Mouse (Mus musculus) right cerebral cortex, adult 18-20 months (tissue): ENCODE measurements around the gene Pld6.

Source experiments
- DNase-seq: peaks from one replicate; pipeline ENCODE4 v3.0.0; 2022; ENCODE audit warnings: mixed read lengths

The Pld6 gene

GRCm38 (mm10) chr11:59783591-59783990 is 3.9 kb downstream of the Pld6 start:
- DNase-seq, result no peak

- DNase-seq, result no peak
Measured at GRCm38 (mm10) chr11:59782091-59782590, 5.3 kb downstream of the Pld6 start.

- no peak for DNase-seq
Measured at GRCm38 (mm10) chr11:59780241-59780640, 7.2 kb downstream of the Pld6 start.

GRCm38 (mm10) chr11:59779406-59779805 is 8.0 kb downstream of the Pld6 start:
- no peak for DNase-seq

DNA sequence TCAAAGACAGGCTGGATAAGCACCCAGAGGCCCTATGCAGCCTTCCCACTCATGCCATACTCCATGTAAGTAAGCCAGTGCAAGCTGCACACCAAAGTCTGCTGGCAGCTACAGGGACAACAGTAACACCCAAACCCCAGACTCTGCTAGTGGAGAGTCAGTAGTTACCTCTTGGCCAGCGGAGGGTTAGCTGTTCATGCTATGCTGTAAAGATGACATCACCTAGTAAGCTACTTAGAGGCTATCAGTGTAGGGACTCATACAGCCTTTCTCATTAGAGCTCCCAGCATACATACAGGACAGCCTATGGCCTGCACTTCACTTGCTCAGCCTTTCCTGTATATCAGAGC is 8.6 kb downstream of the Pld6 start:
- no peak for DNase-seq

DNA sequence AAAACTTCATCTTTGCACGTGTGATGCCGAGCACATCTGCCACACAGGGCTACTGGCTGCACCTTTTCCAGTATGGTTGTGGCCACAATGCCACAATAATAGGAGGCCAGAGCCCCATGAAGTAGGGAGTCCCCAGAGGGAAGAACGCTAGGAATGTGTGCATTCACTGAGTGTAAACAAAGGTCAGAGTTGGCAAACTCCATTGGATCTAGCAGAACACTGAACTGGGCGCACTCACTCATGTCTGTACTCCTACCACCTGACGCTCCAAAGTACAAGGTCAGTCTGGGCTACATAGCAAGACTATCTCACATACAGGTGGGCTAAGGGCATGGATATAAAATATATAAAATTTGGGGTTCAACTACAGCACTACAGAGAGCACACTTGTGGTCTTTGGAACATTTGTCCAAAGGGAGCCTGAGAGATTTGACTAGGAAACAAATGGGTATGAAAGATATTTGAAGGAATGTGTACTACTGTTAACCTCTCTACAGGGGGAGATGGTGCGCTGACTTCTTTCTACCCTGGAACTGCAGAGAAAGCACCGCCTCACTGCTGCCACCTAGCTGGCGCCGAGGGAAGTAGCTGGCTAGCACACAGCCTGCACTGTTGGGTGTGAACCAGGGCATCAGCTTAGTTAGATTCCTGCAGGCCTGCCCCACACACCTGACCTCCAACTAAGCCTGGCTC is 9.1 kb downstream of the Pld6 start:
- DNase-seq, result peak; percentile 65

- no peak for DNase-seq
Measured at GRCm38 (mm10) chr11:59777259-59777658, 10.2 kb downstream of the Pld6 start.

DNA sequence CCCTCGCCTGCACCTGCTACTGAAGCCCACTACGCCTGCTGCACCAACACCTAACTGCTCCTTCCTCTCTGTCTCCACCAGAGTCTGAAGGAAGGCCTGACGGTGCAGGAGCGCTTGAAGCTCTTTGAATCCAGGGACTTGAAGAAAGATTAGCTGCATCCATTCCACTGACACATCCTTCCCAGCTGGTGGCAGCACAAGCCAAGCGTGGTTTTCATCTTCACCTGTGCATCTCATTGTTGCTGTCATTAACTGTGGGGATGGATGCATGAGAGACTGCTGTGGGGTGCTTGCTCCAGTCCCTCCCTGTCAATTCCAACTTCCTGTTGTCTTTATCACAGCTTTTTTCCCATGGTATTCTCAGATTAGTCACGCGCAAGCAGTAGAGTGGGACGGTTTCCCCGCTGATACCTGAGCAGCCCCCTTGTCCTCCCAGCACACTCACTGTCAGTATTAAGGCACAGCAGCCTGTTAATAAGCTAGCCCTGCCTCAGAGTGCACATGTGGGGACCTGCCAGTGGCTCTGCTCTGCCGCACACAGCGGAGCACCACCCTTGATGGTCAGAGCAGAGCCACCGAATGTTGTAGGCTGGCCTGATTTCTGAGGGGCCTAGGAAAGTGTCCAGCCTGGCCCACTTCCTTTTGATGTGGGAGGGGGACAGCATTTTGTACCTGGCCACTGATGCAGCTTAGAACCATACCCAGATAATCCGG is 11.9 kb downstream of the Pld6 start:
- DNase-seq, result no peak

GRCm38 (mm10) chr11:59774522-59774921 is 12.9 kb downstream of the Pld6 start:
- no peak for DNase-seq

DNA sequence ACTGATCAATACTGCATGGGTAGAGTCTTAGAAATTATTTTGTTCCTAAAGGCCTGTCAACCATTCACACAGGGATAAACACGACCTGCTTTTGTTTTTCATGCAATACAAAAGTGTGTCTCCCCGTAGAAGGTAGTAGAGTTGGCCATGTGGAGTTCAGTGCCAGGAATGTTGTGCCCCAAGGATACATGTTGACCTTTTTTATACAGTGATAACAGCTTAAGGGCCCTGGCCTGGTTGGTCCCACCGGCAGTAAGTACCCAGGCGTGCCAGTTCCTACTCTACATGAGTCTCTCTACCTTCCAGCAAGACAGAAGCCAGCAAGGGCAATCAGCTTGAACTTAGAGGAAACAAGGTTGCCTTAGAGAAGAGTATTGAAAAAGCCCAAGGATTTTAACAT is 14.5 kb downstream of the Pld6 start:
- DNase-seq, result no peak

GRCm38 (mm10) chr11:59772291-59772690 is 15.2 kb downstream of the Pld6 start:
- DNase-seq, result no peak

- no peak for DNase-seq
Measured at GRCm38 (mm10) chr11:59770753-59771152, 16.7 kb downstream of the Pld6 start.

- DNase-seq, result no peak
Measured at GRCm38 (mm10) chr11:59769738-59770137, 17.7 kb downstream of the Pld6 start.

- DNase-seq, result no peak
Measured at GRCm38 (mm10) chr11:59769307-59769706, 18.1 kb downstream of the Pld6 start.

GRCm38 (mm10) chr11:59760796-59761195 is 26.6 kb downstream of the Pld6 start:
- no peak for DNase-seq

- DNase-seq, result no peak
Measured at GRCm38 (mm10) chr11:59759626-59760025, 27.8 kb downstream of the Pld6 start.

- DNase-seq, result peak; percentile 55
Measured at GRCm38 (mm10) chr11:59759178-59759577, 28.3 kb downstream of the Pld6 start.

GRCm38 (mm10) chr11:59758191-59758985 is 29.1 kb downstream of the Pld6 start:
- no peak for DNase-seq

DNA sequence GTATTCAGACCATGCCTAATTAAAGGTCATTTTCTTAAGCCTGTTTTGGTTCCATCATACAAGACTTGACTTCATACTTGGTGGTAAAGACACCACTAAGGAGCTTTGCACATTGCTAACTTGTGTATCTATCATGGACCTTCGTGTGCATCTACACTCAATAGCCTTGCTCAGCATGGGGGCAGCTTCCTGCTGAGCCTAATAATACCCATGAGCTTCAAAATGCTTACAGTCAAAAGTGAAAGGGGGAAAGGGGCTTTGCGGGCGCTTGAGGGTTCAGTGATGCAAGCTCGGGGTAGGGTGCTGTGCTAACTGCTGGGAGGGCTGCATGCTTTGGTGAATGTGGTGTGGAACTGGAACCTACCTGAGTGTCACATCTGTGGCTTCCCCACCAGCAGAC is 31.1 kb downstream of the Pld6 start:
- no peak for DNase-seq

- no peak for DNase-seq
Measured at GRCm38 (mm10) chr11:59754504-59754903, 32.9 kb downstream of the Pld6 start.

DNA sequence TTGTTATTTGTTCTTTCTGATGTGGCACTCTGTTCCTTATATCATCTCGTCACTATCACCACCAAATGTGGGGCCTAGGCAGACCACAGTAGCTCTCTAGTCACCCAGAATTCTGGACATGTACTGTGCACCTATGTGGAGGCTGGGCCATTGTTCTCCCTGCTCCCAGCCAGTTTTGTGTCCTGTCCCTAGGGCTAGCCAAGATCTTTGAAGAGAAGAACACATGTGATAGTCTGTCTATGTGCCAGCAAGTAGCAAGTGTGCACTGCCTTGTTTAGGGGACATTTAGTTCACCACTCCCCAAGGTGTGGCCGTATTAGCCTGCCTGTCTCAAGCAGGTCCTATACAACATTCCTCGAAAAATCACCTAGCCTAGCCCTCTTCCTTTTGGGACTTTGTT is 38.4 kb downstream of the Pld6 start:
- DNase-seq, result no peak

DNA sequence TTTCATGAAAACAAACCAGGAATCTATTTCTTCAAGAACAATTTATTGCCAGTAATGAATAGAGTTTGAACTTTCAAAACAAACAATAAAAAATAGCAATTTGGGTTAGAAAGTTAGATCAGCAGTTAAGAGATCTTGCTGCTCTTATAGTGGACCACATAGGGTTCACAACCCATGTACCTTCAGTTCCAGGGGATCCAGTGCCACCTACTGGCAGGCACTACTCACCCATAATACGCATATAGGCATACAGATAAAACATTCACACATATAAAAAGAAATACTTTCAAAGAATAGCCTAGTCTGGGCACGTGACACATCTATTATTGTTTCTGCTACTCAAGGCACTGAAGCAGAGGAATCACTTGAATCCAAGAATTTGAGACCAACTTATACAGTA is 40.8 kb downstream of the Pld6 start:
- DNase-seq, result peak; percentile 50

DNA sequence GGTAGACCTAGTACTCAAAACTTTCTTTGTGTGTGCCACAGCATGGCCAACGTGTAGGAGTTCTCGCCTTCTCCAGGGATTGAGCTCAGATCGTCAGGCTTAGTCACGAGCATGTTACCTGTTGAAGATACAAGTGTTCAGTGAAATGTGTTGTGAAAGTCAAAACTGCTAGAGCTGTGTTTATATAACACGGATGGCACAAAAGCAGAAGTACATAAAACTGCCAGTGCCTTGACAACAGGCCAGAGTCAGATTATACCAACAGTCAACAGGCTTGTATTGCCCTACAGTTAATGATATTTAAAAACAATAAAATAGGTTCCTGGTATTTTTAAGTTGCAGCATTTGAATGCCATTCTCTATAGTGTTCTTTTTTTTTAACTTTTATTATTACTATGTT is 41.6 kb downstream of the Pld6 start:
- no peak for DNase-seq

DNA sequence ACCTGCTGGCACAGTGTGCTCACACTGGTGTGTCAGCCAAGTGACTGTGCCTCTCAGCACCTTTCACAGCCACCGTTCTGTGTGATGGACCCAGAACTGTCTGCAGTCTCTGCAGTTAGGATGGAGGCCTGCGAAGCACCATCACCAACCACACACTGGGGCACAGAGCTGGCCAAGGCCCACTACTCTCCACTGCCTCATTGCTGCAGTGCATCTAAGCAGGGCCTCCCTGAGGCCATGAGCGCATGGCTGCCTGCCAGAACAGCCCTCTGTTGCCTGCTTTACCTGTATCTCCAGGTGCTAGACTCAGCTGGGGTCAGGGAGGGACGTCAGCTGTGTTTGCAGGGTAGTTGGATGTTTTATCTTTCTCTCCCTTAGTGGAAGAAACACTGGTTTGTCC is 43.1 kb downstream of the Pld6 start:
- no peak for DNase-seq
